Mouse (Mus musculus): ENCODE measurements around the gene Tpra1.
A peak's percentile ranks its signal among the peaks of the same experiment; 100 is the strongest.

Tpra1 gene

DNA sequence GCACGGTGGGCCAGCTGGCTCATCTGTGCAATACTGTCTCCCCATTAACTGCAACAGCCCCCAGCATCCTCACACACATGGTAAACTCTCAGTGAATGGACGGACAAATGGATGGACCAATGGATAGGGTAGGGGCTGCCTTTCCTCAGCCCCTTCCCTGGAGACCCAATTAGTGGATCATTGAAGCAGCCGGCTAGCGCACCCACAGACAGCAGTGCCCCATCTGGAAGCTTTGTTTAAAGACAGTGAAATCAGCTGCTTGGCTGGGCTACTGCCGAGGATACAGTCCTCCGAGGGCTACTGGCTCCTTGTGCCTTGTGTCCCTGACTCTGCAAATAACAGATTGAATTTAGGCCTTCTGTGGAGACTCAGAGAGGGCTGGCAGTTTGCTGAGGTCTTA is 27.4 kb downstream of the Tpra1 start:
- DNase-seq, result no peak

DNA sequence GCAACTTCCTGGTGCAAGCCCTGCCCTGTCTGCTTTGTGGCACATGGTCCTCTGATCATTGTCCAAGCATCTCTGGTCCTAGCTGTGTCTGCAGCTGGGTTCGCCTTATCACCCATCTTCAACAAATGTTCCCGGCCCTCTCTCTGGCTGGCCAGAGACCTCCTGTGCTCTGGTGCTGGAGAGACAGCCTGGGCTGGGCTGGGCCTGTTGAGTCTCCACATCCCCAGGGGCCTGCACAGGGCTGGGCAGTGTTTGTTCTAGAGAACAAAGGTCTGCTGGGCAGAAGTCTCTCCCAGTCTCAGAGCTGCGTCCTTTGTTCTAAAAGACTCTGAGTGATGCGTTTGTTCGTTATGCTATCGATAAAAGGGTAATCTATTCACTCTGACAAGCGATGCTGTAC is 28.0 kb downstream of the Tpra1 start:
- no peak for DNase-seq

DNA sequence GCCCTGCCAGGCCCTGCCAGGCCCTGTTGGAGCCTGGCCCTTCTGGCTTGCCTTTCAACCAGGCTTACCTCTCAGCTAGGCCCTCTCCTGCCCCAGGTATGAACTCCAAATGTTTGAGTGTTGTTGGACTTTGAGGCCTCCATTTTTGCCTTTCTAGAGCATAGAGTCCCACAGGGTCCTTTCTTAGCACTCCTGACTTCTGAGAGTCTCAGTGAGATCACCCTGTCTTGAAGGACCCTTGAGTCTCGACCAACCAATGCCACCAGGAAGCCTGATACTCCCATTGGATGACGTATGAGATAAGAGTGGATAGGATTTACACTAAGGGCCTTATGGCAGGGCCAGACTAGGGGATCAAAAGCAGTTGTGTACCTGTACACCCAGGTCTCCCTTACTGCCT is 29.4 kb downstream of the Tpra1 start:
- DNase-seq, result no peak

DNA sequence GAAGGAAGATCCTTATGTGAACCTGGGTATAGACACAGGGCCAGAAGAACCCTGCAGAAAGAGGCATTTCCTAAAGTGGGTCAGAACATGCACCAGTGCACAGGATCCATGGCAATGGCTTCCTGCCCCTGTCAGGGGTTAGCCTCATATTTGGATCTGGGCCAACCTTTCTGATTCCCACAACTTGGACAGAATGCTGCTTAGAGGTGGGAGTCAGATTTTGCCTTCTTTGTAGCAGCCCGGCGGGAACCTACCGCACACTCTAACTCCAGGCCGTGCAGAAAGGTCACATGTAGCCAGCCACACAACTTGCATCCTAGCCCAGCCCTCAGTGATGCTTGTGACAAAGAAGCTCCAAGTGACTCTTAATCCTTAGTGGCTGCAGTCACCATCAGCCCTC is 32.1 kb downstream of the Tpra1 start:
- peak; percentile 54 for DNase-seq

DNA sequence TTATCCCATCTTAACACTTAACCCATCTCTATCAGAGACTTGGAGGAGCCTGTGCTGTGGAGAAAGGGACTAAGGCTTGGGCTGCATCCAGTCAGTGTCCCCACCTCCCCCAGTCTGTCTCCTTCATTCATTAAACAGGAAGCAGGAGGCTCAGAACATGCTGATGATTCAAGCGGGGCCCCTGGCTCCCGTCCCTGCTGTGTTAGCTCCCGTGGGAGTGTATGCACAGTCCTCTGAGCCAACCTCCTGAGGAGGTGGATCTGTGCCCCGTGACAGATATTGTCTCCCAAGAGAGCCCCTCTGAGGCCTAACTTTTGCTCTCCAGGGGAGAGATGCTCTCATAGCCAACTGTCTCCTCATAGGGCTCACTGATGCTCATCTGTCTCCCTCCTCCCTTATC is 32.8 kb downstream of the Tpra1 start:
- no peak for DNase-seq

DNA sequence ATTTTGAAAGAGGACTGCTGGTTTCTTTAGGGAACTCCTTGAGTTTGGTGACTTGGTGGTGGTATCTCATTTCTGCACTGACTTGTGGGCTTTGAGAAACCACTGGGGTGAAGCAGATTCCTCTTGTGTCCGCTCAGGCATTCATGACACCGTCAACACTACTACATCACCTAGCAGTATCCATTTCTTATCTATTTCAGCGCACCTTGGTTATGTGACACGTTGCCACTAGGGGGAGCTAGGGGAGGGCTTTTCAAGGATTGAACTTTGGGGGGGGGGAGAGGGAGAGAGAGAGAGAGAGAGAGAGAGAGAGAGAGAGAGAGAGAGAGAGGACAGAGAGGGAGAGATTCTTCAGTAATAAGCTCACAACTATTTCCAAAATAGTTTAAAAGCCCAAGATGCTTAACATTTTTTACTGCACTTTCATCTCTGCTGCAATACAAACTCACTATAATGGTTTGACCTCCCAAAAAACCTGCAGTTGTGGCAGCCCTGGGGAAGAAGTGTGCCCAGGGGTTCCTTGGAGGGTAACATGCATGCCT is 33.8 kb downstream of the Tpra1 start:
- DNase-seq, result peak; percentile 82

DNA sequence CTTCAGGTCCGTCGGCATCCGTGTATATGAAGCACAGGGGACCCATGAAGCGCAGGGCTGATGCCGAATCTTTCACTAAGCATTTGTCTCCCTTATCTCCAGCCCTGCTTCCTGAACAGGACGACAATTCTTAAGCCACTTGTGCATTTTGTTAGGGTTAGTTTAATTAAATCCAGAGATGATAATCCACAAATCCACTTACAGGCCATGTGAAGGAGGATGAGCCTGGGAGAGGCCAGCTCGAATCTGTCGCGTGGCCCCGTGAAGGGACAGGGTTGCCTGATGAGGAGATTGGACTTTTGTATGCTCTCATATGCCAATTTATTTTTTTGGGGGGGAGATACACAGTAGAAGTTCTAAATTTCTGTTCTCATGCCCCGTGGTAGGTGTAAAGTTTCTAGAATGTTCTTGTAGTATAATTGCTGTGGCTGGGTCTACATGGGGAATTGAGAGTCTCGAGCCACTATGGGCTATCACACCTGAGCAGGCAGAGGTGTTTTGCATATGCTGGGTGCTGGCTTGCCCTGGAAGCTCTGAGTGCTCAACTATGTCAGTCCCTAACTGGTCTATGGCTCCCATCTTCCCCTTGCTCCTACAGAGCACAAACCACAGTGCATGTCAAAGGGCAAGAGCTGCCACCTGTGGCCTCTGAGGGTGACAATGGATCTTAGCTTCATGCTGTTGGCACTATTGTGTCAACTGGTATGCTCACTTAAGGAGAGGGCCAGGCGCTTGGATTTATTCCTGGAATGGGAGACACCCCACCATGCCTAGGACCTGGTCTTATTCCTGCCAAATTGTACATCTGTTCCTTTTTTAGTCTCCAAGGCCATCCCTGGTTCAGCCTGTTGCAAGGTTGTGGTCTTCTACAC is 34.5 kb downstream of the Tpra1 start:
- peak; percentile 73 for DNase-seq

DNA sequence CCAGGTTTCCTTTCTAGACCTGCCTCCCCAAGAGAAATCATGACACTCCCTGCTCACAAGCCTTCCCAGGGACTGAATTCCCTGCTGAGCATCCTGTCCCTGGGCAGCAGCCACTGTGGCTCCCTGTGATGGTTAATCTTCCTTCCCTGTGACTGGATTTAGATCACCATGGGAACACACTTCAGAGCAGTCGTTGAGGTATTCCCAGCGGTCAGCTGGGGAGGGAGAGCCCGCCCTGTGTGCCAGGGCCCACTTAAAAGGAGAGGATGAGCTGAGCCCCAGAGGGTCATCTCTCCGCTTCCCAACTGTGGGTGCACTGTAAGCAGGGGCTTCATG is 35.1 kb downstream of the Tpra1 start:
- no peak for DNase-seq

DNA sequence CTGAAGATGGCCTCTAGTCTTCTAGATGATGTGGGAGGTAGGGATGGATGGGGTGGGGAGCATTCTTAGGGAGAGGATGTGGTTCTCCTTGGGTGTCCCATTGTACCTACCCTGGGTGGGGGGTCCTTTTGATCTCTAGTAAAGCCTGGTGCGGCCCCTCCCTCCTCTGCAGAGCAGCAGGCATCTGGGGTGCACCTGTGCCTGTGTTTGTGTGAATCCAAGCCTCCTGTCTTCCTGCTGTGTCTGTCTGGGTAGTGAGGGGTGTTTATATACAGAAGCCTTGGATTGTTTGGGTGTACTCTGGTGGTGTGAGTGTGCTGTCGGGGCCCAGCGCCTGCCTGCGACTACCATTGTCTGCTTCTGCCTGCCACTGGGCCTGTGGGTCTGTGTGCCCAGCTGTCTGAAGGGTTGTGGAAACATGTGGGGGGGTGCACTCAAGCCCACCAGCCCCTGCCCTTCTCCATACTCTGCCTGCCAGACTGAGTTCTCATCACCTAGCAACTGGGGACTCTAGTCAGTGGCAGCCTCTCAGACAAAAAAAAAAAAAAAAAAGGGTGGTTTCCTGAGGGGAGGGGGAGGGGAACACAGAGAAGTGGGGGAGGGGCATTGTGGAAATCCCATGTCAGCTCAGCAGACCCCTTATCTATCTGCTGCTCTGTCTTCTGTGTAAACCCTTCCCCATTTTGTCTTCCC is 36.1 kb downstream of the Tpra1 start:
- peak; percentile 80 for DNase-seq

DNA sequence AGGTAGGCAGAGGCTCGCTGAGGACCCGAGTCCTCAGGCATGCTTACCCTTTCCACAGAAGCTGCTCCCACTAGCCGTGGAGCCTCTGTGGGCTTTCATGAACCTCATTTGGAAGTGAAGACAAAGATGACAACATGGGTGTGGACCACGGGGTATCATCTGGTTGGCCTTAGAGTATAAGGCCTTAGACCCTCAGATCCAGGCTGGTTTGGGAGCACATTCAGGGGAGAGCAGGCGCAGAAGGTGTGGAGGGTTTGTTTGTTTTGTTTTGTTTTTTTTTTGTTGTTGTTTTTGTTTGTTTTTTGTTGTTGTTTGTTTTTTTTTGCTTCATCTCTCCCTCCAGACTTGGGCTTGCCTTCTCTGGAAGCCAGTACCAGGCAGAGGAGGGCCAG is 36.6 kb downstream of the Tpra1 start:
- no peak for DNase-seq

DNA sequence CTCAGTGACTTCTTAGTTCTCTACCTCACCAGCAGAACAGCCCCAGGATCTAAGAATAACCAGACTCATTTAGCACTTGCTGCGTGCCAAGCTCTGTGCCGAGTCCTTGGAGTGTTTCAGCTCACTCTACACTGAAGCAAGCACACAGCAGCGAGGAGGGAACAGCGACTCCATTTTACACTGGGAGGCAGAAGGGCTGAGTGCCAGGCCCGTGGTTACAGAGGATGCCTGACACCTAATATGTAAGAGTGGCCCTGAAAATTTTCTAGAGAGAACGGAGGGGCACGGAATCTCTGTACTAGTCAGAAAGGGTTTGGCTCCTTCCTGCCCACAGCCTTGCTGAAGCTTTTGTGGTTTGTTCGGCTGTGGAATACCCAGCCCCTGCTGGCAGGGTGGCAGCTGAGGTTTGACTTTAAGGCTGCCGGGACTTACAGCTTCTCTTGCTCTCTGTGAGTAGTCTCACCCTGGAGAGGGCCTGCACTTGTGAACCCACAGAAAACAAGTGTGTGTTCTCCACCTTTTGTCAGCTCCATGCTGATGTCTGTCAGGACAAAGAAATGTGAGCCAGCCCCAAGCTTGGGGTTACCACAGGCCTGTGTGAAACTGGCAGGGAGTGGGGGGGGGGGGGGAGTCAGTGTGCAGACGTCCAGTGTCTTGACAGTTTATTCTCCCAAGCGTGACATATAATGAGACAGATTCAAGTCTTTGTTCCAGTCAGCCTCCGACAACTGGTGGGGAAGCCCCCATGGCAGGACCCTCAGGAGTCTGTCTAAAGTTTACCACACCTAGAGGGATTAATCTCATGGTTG is 37.4 kb downstream of the Tpra1 start:
- DNase-seq, result no peak

DNA sequence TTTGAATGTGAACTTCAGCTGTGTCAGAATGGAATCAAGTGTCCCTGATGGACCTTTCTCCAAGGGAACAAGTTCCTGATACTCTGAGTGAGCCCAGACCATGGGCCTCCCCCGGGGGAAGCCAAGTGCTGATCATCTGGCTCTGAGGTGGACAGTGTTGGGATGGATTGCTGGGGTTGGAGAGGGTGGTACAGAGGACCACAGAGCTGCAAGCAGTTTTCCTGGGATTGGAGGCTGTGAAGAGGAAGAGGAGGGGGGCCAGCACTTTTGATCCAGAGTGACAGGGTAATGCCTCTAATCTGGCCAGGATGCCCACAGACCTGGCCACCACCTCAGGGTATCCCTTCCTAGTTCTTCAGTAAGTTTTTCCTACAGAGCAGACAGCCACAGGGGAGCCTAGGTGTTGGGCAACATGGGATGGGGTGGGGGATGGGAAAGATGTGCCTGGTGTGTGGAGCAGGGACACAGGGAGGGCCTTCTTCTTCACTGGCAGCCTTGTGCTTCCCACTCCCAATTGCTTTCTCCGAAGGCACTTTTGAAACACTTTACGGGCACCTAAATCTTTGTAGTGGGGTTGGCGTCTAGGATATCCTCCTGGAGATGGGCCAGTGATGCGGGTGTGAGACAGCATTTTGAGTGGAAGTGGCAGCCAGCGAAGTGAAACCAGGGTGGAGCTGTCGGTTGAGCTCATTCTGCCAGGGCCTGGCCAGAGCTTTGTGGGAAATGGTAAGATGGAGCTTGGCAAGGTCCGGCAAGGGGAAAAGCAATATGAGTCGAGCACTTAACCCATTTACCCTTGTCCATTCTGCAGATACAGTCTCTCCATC is 38.3 kb downstream of the Tpra1 start:
- DNase-seq, result no peak

DNA sequence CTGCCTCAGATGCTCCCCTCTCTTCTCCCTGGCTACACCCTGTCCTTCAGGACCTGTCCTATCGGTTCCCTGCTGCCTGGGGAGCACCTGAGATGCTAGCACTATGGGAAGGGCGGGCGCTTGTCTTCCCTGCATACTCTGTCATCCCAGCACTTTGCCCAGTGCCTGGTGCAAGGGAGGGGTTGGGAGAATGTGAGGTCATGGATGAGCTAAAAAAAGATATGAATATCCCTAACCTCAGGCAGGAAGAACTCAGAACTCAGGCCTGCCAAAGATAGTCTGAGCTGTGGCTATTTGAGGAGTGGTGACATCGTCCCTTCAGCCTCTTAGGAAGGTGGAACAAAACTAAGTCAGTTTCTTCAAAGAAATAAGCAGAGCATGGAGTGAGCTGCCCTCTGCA is 39.6 kb downstream of the Tpra1 start:
- DNase-seq, result no peak

DNA sequence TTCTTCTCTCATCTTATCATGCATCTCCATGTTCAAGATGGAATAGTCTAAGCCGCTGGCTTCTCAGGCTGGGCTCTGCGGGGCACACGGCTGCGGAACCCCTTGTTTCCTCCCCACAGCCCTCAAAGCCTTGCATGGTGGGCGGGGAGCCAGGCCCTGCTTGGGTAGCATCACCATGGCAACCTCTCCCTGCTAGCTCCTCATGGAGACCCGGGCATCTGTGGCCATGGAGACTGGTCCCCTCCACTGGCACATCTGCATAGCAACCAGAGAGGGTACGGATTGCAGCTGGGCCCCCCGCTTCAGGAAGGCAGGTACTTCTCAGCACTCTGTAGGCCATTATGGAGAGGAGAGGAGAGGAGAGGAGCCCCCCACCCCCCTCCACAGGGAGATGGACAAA is 40.5 kb downstream of the Tpra1 start:
- DNase-seq, result peak; percentile 79

DNA sequence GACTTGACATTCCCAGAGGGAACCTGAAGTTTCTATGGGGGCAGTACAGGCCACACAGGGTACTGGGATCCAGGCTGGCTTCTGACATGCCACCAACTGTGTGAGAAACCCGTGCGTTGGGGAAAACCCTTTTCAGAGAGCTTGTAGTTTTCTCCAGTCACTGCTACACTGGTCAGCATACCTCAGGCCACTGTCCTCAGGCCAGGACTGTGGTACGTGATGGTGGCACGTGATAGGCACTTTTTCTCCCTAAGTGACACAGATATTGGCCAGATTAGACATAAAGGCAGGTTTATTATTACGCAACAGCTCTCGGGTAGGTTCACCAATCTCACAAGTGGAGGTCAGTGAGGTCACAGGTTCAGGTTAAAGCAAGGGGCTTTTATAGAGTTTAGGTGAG is 41.6 kb downstream of the Tpra1 start:
- no peak for DNase-seq

DNA sequence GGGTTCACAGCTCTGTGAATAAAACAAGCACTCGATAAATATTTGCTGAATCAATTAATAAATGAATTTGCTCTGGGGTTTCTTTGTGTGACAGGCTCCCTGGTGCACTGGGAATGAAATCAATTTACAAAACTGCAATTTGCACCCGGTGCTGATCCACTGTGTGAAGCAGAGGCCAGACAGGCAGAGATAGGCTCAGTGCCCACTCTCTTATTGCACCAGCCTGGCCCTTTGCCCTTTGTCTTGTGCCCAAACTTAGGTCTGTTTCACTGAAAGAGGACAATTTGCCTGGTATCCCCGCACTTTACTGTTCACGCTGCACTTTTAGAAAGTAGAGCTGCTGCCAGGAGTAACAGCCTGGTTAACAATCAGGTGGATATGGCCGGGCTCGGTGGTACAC is 44.4 kb downstream of the Tpra1 start:
- DNase-seq, result no peak

DNA sequence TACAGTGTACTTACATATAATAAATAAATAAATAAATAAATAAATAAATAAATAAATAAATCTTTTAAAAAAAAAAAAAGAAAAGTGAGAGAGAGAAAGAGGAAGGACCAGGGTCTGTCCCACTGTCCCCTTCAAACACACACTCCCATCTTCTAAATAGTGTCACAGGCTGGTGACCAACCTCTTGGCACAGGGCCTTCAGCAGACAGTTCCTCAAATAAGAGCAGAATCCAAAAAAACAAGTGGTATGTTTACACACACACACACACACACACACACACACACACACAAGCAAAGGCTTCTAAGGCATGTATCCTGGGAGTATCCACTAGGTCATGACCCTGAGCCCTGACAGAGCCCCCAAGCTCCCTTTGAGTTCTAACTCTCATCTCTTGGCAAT is 45.7 kb downstream of the Tpra1 start:
- DNase-seq, result no peak

DNA sequence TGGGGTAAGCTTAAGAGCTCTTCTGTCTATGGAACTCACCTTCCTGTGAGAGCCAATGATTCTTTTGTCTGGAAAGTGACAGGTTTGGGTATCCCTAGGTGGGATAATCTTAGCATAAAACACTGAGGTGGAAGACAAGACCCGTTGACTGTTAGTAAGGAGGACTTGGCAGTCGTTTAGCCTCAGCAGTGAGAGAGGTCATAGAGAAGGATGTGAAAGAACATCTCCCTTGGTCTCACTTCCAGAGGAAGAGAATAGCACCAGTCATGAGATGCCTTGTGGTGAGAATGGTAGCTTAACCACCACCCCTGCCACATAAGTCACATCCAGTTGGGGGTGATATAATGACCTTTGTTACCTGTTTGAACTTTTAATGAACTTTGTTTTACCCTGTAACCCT is 54.7 kb downstream of the Tpra1 start:
- no peak for DNase-seq

DNA sequence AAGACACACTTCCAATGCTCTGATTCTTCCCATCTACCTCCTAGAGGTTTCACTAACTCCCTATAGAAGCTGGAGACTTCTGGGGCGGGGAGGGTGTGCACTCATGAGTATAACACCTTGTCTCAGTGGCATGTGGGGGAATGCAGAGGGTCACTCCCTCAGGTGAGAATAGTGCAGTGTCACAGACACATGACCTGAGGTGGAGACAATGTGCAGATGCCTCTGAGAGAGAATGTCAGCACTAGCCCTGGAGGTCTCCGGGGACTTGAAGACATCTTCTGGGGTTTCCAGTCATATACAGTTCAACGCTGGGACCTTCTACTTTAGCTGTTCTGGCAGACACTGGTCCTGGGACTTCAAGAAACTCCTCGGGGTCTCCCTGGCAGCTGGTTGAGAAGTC is 55.3 kb downstream of the Tpra1 start:
- DNase-seq, result no peak

DNA sequence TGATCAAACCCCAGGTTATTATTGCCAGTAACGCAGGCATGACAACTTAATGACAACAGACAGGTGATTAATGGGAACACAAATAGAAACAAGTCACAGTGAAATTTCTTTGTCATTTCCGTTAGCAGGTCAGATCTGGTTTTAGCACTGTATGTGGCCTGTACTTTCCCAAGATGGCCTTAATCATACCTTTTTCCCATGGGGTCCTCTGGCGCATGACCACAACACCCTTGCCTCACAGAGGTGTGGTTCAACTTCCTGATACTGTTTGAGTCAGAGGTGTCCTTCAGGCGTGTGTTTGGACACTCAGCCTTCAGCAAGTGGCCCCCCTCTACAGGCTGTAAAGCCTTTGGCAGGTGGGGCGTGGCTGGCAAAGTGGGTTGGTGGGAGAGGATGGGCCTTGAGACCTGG is 55.8 kb downstream of the Tpra1 start:
- no peak for DNase-seq

DNA sequence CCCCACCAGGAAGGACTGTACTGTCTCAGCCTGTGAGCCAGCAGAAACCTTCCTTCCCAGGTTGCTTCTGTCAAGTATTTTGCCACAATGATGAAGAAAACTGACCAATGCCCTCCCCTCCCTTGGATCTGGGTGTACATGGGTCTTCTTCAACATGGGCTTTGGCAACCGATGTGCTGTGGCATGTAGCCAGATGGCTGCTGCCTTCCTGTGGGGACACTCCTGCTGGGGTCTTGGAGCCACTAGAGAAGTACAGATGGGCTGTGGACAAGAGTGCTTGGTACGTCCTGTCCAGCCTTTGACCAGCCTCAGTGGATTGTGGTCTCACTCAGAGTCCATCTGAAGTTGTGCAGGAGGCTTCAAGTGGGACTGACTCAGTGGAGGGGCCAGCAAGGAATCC is 56.3 kb downstream of the Tpra1 start:
- no peak for DNase-seq

DNA sequence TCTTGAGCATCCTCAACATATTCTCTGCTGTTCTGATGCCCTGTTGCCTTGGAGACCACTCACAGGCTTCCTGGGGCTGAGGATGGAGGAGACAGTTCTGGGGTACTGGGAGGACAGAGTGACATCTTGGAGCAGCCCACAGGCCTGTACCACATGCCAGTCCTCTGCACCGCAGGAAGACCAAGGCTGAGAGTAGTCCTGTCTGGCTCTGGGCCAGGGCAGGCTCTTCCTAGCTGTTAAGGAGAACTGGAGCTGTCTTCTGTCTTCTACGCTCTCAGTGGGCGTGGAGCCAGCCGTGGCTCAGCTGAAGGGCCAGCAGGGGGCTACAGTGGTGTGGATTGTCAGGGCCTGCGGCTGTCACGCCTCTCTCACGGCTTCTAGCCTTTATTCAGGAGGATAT is 57.8 kb downstream of the Tpra1 start:
- DNase-seq, result peak; percentile 76

DNA sequence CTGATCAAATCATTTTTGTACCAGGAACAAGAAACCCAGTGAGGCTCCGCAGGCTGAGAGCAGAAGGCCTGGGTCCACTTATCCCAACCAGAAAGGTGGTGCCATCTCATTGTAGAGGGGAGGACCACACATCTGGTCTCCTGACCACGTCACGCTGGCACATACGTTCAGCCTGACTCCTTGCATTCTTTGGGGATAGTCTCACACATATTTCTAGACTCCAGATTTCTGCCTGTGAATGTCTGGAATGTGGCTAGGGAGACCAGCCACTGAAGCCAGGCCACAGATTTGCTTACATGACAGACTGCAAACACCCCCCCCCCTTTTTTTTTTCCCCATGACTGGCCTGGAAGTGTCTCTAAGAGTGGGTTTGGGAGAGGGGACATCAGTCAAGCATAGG is 58.9 kb downstream of the Tpra1 start:
- no peak for DNase-seq
